Mouse (Mus musculus) limb, embryonic 14.5 days (tissue): ENCODE results near the gene Iqsec1. TPM values are rescaled to one million over a fixed set of nuclear protein-coding genes. Genes with fewer than 3 reads are reported as not detected.
"Not testable (repeated sequence)": the region's sequence is repeated elsewhere in the genome, so short reads cannot be mapped to it uniquely, and the experiment has no call there.

ENCODE experiments used
- ATAC-seq: fragments of 200-750 bp; cut with Nextera tagmentation; 2 replicates; pipeline ENCODE4 v1.8.0; 2017; ENCODE audit warnings: low read depth, moderate number of reproducible peaks, moderate TSS enrichment; ENCODE audit not compliant: low FRiP score
- DNase-seq: peaks from one replicate; pipeline ENCODE4 v3.0.0-alpha.2; 2015; ENCODE audit warnings: low spot score
- H3K27ac ChIP-seq: fragments of 300-500 bp; sonication (generic); replicated peaks from 2 replicates; pipeline ENCODE4 v1.5.1; 2014; ENCODE audit warnings: low read depth, mild to moderate bottlenecking, low read length, moderate library complexity, mixed read lengths
- H3K27me3 ChIP-seq: fragments of 300-500 bp; sonication (generic); 2 replicates; pipeline ENCODE4 v1.6.1; 2014; ENCODE audit warnings: low read length, mixed read lengths; ENCODE audit not compliant: control insufficient read depth, insufficient read depth
- H3K36me3 ChIP-seq: fragments of 300-500 bp; sonication (generic); 2 replicates; pipeline ENCODE4 v1.6.1; 2014; ENCODE audit warnings: mild to moderate bottlenecking, low read length, moderate library complexity, mixed read lengths; ENCODE audit not compliant: control insufficient read depth, insufficient read depth
- H3K4me1 ChIP-seq: fragments of 300-500 bp; sonication (generic); 2 replicates; pipeline ENCODE4 v1.6.1; 2014; ENCODE audit warnings: antibody characterized with exemption, low read length, mixed read lengths; ENCODE audit not compliant: control insufficient read depth, insufficient read depth
- H3K4me2 ChIP-seq: fragments of 300-500 bp; sonication (generic); replicated peaks from 2 replicates; pipeline ENCODE4 v1.6.1; 2014; ENCODE audit warnings: low read depth, mild to moderate bottlenecking, low read length, moderate library complexity; ENCODE audit not compliant: severe bottlenecking
- H3K4me3 ChIP-seq: fragments of 300-500 bp; sonication (generic); replicated peaks from 2 replicates; pipeline ENCODE4 v1.5.1; 2014; ENCODE audit warnings: low read length
- H3K9ac ChIP-seq: fragments of 300-500 bp; sonication (generic); 2 replicates; pipeline ENCODE4 v1.6.1; 2014; ENCODE audit warnings: mild to moderate bottlenecking, low read depth, low read length, moderate library complexity; ENCODE audit not compliant: severe bottlenecking
- H3K9me3 ChIP-seq: fragments of 300-500 bp; sonication (generic); 2 replicates; pipeline ENCODE4 v1.6.1; 2016; ENCODE audit warnings: low read length; ENCODE audit not compliant: control insufficient read depth
- POLR2A ChIP-seq: fragments of 200-500 bp; IDR thresholded peaks from 2 replicates; pipeline ENCODE4 v1.8.0; 2012; ENCODE audit warnings: inconsistent platforms, mild to moderate bottlenecking, moderate library complexity, borderline replicate concordance; ENCODE audit not compliant: insufficient read depth, insufficient read length; ENCODE audit errors: extremely low read depth
- WGBS: fragments of 180-500 bp; shearing (Covaris S2); extraction: QIAGEN DNeasy Blood & Tissue Kit; methylation state at CpG from one replicate; pipeline ENCODE4 v1.1.7; 2014; 5-methylcytosine and 5-hydroxymethylcytosine counted together
- polyA plus RNA-seq, 2 experiments: library from polyadenylated mRNA; depleted of rRNA in 1 of 2; stranded (reverse) in 1 of 2; unstranded in 1 of 2; fragments of >200 nt; fragmentation: Nextera tagmentation in 1 of 2; extraction: Ambion mirVana in 1 of 2; gene quantifications; 2 replicates each; pipeline versions ENCODE4 v1.2.1 to v1.2.3; 2012 to 2014

Gene Iqsec1
- polyA plus RNA-seq, 2 experiments = 17.3 to 58.2 TPM

DNA sequence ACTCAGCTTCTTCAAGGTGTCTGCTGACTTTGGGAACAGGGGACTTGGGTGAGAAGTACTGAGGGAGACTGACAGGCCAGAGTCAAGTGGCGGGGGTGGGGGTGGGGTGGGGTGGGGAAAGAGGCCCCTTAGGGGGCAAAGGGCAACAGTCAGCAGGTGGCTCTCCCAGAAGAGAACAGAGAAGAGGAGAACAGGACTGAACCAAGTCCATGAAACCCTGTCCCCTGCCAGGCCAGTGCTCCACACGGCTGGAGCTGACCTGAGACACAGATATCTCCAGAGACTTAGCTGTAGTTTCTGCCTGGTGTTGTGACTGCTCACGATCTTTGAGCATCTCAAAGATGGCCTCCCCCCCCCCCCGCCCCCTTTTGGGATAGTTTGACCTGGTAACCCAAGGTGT is 339.2 kb downstream of the Iqsec1 start:
- Histone ChIP-seq H3K4me3 (no peak overlapping the region), H3K27me3 (no peaks in the 10 kb centered on the region), H3K27ac (no peak overlapping the region), H3K4me2 (no peak overlapping the region), H3K36me3 (no peaks in the 10 kb centered on the region), H3K4me1 (no peaks in the 10 kb centered on the region), H3K9me3 (no peaks in the 10 kb centered on the region), H3K9ac (no peak overlapping the region)
- ATAC-seq (no peak), DNase-seq (no peak)
- WGBS = 57% methylated on average over 4 of the region's 4 CpGs
- no peak for TF ChIP-seq POLR2A

DNA sequence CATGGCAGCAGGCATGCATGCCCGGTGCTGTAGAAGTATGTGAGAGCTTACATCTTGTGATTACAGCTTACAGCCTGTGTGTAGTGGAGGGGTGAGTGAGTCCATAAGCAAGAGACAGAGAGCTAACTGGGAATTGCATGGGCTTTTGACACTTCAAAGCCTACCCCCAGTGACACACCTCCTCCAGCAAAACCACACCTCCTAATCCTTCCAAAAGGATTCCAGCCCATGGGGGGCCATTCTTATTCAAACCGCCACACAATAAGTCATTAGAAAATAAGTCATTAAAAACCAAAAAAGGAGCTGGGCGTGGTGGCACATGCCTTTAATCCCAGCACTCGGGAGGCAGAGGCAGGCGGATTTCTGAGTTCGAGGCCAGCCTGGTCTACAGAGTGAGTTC is 340.1 kb downstream of the Iqsec1 start:
- Histone ChIP-seq H3K9ac (no peak overlapping the region), H3K36me3 (no peaks in the 10 kb centered on the region), H3K27ac (no peak overlapping the region), H3K27me3 (no peaks in the 10 kb centered on the region), H3K4me1 (no peaks in the 10 kb centered on the region), H3K4me3 (no peak overlapping the region), H3K4me2 (no peak overlapping the region), H3K9me3 (no peaks in the 10 kb centered on the region)
- TF ChIP-seq POLR2A = no peak
- WGBS = 91% methylated on average over 6 of the region's 6 CpGs
- no peak for DNase-seq
- no peak for ATAC-seq

DNA sequence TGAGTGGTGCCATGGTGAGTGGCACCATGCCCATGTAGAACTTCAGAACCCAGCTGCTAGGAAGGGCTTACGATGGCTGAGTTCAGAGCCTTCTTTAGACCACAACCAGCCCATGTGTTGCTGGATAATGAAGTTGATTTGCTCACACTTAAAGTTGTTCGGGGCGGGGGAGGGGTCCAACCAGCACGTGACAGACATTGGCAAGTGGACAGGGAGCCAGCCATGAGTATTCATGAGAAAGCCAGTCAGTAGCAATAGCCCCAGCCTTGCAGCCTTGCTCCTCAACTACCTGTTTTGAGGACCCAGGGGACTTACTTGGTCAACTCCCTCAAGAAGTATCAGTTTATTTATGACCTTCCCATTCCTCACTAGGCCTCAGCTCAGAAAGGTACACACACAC is 343.5 kb downstream of the Iqsec1 start:
- Histone ChIP-seq H3K36me3 (no peaks in the 10 kb centered on the region), H3K4me1 (no peaks in the 10 kb centered on the region), H3K9ac (no peak overlapping the region), H3K9me3 (no peaks in the 10 kb centered on the region), H3K27me3 (no peaks in the 10 kb centered on the region), H3K27ac (no peak overlapping the region), H3K4me2 (no peak overlapping the region), H3K4me3 (no peak overlapping the region)
- DNase-seq (no peak), ATAC-seq (no peak)
- WGBS = 72% methylated on average over 4 of the region's 4 CpGs
- no peak for TF ChIP-seq POLR2A

DNA sequence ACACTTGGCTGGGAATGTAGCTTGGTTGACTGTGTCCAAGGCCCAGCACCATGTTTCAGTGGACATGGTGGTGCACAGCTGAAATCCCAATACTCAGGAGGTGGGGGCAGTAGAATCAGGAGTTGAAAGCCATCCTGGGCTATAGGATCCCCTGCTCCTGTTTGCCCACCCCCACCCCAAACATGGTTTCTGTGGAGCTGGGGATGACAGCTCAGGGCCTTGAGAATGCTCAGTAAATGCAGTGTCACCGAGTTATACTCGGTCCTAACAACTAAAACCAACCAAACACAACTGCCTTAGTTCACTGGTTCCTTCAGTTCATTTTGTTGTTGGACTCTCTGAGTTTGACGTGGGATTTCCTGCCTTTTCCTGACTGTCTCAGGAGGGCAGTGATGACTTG is 345.4 kb downstream of the Iqsec1 start:
- DNase-seq = no peak
- H3K9me3 ChIP-seq = no peaks in the 10 kb centered on the region

DNA sequence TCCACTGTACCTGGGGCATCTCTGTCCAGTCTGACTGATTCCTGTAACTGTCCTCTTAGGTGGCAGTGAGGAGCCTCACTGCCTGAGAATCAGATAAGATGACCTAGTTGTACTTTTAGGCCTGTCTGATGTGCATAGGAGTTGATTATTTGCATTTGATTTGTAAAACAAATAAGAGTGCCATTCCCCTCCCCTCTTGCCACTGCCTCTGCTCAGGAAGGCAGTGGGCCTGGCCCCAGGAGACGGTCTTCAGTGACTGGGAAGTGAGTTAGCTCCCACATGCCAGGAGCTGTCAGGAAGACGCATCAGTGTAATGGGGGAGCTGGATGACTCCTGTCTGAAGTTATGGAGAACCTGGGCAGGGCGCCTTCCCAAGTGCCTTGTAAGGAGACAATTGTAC is 352.9 kb downstream of the Iqsec1 start:
- TF ChIP-seq POLR2A = no peak
- ATAC-seq = no peak

More for the DNA sequence above, 345.4 kb downstream of the Iqsec1 start:
- Histone ChIP-seq H3K4me1 (no peaks in the 10 kb centered on the region), H3K4me2 (no peak overlapping the region), H3K4me3 (no peak overlapping the region), H3K9ac (no peak overlapping the region), H3K27ac (no peak overlapping the region), H3K36me3 (no peaks in the 10 kb centered on the region), H3K27me3 (no peaks in the 10 kb centered on the region)
- WGBS = 74% methylated on average over 3 of the region's 3 CpGs
- ATAC-seq = no peak
- TF ChIP-seq POLR2A = no peak

DNA sequence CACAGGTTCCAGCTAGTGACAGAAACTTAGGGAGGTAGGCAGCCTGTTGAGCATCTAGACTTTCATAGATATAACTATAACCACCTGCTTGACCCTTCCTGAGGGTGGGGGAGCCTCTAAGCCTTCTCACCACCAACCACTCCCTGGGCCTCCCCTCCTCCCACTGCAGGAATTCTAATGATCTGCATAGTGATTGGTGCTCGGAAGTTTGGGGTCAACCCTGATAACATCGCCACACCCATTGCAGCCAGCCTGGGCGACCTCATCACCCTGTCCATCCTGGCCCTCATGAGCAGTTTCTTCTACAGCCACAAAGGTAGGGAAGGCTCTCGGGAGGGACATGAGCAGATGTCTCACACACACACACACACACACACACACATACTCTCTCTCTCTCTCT is 353.4 kb downstream of the Iqsec1 start:
- Histone ChIP-seq H3K4me1 (no peaks in the 10 kb centered on the region), H3K36me3 (no peaks in the 10 kb centered on the region), H3K4me2 (no peak overlapping the region), H3K27me3 (no peaks in the 10 kb centered on the region), H3K9ac (no peak overlapping the region), H3K9me3 (no peaks in the 10 kb centered on the region), H3K4me3 (no peak overlapping the region), H3K27ac (no peak overlapping the region)
- WGBS = 21% methylated on average over 4 of the region's 4 CpGs
- DNase-seq (no peak), ATAC-seq (no peak)
- TF ChIP-seq POLR2A = no peak

More for the DNA sequence above, 352.9 kb downstream of the Iqsec1 start:
- no peak for DNase-seq
- no peak overlapping the region for H3K9ac ChIP-seq
- 69% methylated on average over 3 of the region's 3 CpGs for WGBS
- H3K4me1 ChIP-seq = no peaks in the 10 kb centered on the region
- no peak overlapping the region for H3K27ac ChIP-seq
- no peaks in the 10 kb centered on the region for H3K9me3 ChIP-seq
- H3K27me3 ChIP-seq = no peaks in the 10 kb centered on the region
- no peak overlapping the region for H3K4me3 ChIP-seq
- H3K4me2 ChIP-seq = no peak overlapping the region
- H3K36me3 ChIP-seq = no peaks in the 10 kb centered on the region

DNA sequence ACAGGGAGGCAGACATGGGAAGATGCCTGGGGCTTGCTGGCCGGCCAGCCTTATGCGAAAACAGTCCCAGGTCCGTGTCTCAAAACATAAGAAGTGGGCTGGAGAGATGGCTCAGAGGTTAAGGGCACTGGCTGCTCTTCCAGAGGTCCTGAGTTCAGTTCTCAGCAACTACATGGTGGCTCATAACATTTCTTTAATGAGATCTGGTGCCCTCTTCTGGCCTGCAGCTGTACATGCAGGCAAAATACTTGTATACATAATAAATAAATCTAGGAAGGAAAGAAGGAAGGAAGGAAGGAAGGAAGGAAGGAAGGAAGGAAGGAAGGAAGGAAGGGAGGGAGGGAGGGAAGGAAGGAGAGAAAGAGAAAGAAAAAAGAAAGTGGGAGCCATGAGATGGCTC is 356.0 kb downstream of the Iqsec1 start:
- H3K9me3 ChIP-seq, H3K27me3 ChIP-seq, H3K4me3 ChIP-seq, ATAC-seq, H3K4me1 ChIP-seq, H3K27ac ChIP-seq, H3K36me3 ChIP-seq, H3K4me2 ChIP-seq, H3K9ac ChIP-seq, DNase-seq: not testable (repeated sequence)
- 74% methylated on average over 3 of the region's 3 CpGs for WGBS
